Mouse (Mus musculus): ENCODE results near the gene Syf2. TPM values are rescaled to one million over a fixed set of nuclear protein-coding genes. Genes with fewer than 3 reads are reported as not detected.

The Syf2 gene
- polyA plus RNA-seq, 1 experiment from 2014 or later, result 76.6 TPM

DNA sequence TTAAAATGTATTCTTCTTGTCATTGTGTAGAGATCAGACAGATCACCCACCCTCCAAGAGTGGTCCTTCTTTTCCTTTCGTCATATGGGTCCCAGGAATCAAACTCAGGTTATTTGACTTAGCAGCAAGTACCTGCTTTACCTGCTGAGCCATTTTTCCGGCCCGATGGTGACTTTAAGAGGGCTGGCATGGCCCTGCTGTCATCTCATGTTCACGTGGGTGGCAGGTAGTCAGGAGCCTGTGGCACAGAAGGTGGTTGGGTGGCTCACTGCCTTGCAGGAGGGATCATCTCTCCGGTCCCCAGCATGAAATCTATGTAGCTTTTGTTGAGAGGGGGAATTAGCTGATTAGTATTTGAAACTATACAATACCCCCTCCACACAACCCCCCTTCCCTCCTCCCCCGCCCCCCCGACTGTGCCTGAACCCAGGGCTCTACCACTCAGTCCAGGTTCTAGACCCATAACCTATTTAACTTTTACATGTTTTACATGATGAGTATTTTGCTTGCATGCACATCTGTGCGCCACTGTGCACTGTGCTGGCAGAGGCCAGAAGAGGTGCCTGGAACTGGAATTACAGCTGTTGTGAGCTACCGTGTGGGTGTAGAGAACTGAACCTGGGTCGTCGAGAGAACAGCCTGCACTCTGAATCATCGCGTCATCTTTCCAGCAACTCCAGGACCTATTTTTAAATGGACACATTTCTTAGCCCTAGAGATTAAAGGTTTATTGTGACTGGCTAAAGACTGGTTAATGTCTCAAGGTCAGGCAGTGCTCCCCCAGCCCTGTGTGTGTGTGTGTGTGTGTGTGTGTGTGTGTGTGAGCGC, 15.3 kb upstream of the Syf2 start:
- H3K4me3 ChIP-seq, result peak overlapping the region; percentile 76
- peak overlapping the region; percentile 91; the same call in 1 of the 2 replicates for H3K27ac ChIP-seq
- H3K4me2 ChIP-seq, result peak overlapping the region; percentile 46
- ATAC-seq (ENCODE audit: insufficient number of reproducible peaks, low FRiP score, low TSS enrichment, low read depth), result no peak
- no peaks in the 10 kb centered on the region for H3K9me3 ChIP-seq
- H3K4me1 ChIP-seq, result peaks cover 15% of the 10 kb centered on the region
- H3K9ac ChIP-seq, result peak overlapping the region; percentile 20; the same call in 1 of the 2 replicates
- no peaks in the 10 kb centered on the region for H3K27me3 ChIP-seq
- H3K36me3 ChIP-seq, result peaks cover 16% of the 10 kb centered on the region
- WGBS, result 58% methylated on average over 14 of the region's 14 CpGs

DNA sequence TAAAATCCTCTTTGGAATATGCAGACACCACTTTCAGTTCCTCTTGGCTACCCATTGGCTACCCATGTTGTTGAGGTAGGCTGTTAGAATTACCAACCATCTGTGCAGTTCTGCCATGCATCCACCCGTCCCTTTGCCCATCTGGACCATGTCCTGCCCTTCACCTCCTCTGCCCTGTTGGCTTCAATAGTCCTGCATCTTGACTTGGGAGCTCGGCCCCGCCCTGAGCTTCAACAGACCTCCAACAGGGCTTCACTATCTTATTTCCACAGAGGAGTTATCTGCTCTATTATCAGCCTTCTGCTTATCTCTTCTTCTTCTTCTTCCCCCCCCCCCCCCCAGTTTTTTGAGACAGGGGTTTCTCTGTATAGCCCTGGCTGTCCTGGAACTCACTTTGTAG, 13.5 kb upstream of the Syf2 start:
- Histone ChIP-seq H3K36me3 (0 out of 2 replicates have a peak, but pooled peaks cover 7% of the 10 kb centered on the region), H3K9ac (no peak overlapping the region), H3K27ac (no peak overlapping the region), H3K9me3 (no peaks in the 10 kb centered on the region), H3K4me2 (no peak overlapping the region), H3K4me3 (no peak overlapping the region), H3K4me1 (peaks cover 15% of the 10 kb centered on the region), H3K27me3 (no peaks in the 10 kb centered on the region)
- WGBS, result 77% methylated on average over 3 of the region's 3 CpGs
- ATAC-seq (ENCODE audit: insufficient number of reproducible peaks, low FRiP score, low TSS enrichment, low read depth), result no peak

DNA sequence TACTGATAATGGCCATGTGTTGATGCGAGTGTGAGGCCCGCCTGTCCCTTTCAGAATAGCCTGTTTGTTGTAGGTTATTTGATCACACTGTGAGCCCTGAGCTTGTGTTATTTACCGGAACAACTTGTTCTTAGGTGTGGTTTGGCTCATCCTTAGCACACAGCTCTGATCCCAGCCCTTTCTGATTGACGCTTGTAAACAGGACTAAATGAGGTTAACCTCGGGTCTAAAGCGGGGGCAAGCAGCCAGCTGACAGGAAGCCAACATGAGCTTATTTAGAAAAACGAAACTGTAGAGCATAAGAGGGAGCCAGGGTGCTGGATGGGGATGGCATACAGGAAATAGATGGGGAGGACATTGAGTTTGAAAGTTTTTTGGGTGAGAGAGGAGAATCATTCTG, 12.3 kb upstream of the Syf2 start:
- H3K27ac ChIP-seq, result no peak overlapping the region
- no peaks in the 10 kb centered on the region for H3K36me3 ChIP-seq
- 44% methylated on average over 7 of the region's 7 CpGs for WGBS
- no peak overlapping the region for H3K4me3 ChIP-seq
- no peaks in the 10 kb centered on the region for H3K27me3 ChIP-seq
- H3K9ac ChIP-seq, result no peak overlapping the region
- H3K4me1 ChIP-seq, result peaks cover 10% of the 10 kb centered on the region
- no peaks in the 10 kb centered on the region for H3K9me3 ChIP-seq
- ATAC-seq (ENCODE audit: insufficient number of reproducible peaks, low FRiP score, low TSS enrichment, low read depth), result no peak
- no peak overlapping the region for H3K4me2 ChIP-seq

DNA sequence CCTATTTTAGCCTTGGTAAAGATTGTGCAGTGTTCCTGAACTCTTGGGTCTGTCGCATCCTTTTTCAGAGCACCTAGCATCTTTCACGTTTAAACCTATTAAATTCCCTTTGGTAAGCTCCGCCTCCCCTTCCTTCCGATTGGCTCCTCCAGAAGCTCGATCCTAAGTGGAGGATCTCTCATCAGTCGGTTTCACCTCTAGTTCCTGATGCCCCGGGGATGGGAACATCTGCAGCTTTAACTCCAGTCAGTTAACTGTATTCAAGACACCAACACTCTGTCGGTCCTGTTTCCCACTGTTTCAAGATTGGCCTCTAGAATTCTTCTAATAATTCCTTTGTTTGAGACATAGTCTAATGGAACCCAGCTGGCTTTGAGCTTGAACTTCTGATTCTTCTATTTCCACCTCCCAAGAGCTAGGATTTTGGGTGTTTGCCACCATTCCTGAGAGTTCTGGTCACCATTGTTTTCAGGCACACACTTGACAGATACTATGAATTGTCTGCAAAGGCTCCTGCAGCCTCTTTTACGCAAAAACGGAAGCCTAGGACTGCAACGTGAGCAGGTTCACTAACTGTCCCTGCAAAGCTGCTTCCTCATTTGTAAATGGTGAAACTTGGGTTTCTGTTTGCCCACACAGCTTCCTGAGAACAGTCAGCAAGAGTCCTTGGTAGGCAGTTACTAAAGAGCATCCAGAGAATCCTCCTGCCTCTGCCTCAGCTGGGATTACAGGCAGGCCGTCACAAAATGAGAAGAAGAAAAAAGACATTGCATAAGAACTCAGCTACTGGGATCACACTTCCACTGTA, 10.8 kb upstream of the Syf2 start:
- Histone ChIP-seq H3K36me3 (no peaks in the 10 kb centered on the region), H3K27me3 (no peaks in the 10 kb centered on the region), H3K27ac (no peak overlapping the region), H3K4me3 (no peak overlapping the region), H3K9me3 (no peaks in the 10 kb centered on the region), H3K9ac (no peak overlapping the region), H3K4me2 (no peak overlapping the region), H3K4me1 (peaks cover 5% of the 10 kb centered on the region; the same call in 1 of the 2 replicates)
- no peak for ATAC-seq (ENCODE audit: insufficient number of reproducible peaks, low FRiP score, low TSS enrichment, low read depth)
- WGBS, result 39% methylated on average over 12 of the region's 12 CpGs

DNA sequence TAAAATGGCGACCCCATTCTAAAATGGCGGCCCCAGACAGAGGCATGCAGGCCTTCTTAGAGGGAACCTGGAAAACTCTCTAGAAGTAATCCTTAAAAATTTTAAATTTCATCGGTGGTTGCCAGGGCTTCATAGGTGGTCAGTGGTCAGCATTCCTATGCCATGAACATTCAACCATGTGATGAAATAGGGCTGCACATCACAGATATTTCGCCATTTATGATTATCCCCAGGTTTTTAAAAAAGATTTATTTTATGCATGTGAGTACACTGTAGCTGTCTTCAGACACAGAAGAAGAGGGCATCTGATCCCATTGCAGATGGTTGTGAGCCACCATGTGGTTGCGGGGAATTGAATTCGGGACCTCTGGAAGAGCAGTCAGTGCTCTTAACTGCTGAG, 10.1 kb upstream of the Syf2 start:
- H3K9ac ChIP-seq, result no peak overlapping the region
- no peaks in the 10 kb centered on the region for H3K27me3 ChIP-seq
- WGBS, result 90% methylated on average over 6 of the region's 6 CpGs
- ATAC-seq (ENCODE audit: insufficient number of reproducible peaks, low FRiP score, low TSS enrichment, low read depth), result no peak
- H3K4me2 ChIP-seq, result no peak overlapping the region
- no peak overlapping the region for H3K4me3 ChIP-seq
- peaks cover 6% of the 10 kb centered on the region; the same call in 1 of the 2 replicates for H3K36me3 ChIP-seq
- H3K9me3 ChIP-seq, result no peaks in the 10 kb centered on the region
- H3K27ac ChIP-seq, result no peak overlapping the region
- peaks cover 6% of the 10 kb centered on the region for H3K4me1 ChIP-seq

DNA sequence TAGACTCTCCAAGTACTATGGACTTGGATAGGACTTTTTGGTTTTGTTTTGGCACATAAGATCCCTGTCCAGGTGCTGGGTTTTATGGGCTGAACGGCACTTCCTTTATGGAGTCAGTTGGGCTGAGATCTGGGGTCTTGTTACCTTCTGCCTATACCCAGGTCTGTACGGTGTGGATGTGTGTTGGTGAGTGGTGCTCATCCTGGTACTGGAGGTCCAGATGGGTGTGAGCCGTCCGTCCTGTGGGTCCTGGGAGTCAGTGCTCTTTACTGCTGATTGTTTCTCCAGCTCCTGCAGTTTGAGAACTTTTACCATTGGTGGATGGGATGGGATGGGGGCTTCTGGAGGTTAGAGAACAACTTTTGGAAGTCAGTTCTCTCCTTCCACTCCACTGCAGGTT, 9.0 kb upstream of the Syf2 start:
- ATAC-seq (ENCODE audit: insufficient number of reproducible peaks, low FRiP score, low TSS enrichment, low read depth), result no peak
- Histone ChIP-seq H3K9me3 (no peaks in the 10 kb centered on the region), H3K27me3 (no peaks in the 10 kb centered on the region), H3K36me3 (peaks cover 15% of the 10 kb centered on the region), H3K9ac (no peak overlapping the region), H3K4me2 (no peak overlapping the region), H3K27ac (no peak overlapping the region), H3K4me3 (no peak overlapping the region), H3K4me1 (peaks cover 14% of the 10 kb centered on the region)
- 82% methylated on average over 4 of the region's 4 CpGs for WGBS

DNA sequence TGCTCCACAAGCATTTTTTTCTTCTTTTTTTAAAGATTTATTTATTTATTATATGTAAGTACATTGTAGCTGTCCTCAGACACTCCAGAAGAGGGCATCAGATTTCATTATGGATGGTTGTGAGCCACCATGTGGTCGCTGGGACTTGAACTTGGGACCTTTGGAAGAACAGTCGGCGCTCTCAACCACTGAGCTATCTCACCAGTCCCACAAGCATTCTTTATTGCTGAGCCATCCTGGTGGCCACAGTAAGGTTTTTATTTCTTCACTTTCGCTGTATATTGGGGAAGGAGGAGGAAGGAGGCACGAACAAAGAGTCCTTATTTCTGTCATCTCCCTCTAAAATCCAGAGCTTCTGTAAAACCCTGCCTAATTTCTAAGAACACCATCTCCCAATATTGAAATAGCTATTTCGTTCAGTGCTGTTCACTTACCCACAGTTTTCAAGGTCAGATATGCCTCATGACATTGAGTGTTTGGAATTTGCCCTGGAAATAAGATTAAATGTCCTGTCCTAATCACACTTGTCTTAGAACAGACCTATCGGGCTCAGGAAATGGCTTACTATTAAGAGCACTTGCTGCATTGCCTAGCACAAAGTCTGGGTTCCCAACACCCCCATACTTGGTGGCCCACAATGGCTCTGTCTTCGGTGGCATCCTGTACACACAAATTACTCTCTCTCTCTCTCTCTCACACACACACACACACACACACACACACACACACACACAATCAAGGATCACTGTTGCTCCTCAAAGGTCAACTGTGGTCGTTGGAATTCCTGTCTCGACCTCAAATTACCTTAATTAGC, 8.4 kb upstream of the Syf2 start:
- Histone ChIP-seq H3K27me3 (no peaks in the 10 kb centered on the region), H3K9ac (peak overlapping the region; percentile 50; the same call in 1 of the 2 replicates), H3K4me3 (peak overlapping the region; percentile 100), H3K27ac (peak overlapping the region; percentile 88), H3K4me1 (peaks cover 14% of the 10 kb centered on the region), H3K9me3 (no peaks in the 10 kb centered on the region), H3K36me3 (peaks cover 19% of the 10 kb centered on the region), H3K4me2 (peak overlapping the region; percentile 63)
- no peak for ATAC-seq (ENCODE audit: insufficient number of reproducible peaks, low FRiP score, low TSS enrichment, low read depth)
- 59% methylated on average over 10 of the region's 10 CpGs for WGBS

DNA sequence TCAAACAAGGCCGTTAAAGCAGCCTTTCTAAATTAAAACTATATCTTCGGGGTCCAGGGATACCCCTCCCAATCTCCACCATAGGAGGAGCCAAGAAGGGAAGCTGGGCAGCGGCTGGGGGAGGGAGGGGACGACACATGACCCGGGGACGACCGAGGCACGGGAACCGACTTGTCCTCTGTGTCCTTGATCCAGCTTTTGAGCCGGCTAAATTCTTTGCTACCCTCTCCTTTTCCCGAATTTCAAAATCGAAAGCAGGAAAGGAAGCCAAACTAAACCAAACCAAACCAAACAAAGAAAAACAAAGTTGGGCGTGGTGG, 7.8 kb upstream of the Syf2 start:
- H3K36me3 ChIP-seq, result peaks cover 25% of the 10 kb centered on the region
- H3K27me3 ChIP-seq, result no peaks in the 10 kb centered on the region
- H3K4me1 ChIP-seq, result peaks cover 14% of the 10 kb centered on the region
- peak overlapping the region; percentile 100 for H3K4me3 ChIP-seq
- WGBS, result under 1% methylated on average over 13 of the region's 13 CpGs
- H3K4me2 ChIP-seq, result peak overlapping the region; percentile 63
- H3K27ac ChIP-seq, result peak overlapping the region; percentile 88
- H3K9ac ChIP-seq, result peak overlapping the region; percentile 50
- ATAC-seq (ENCODE audit: insufficient number of reproducible peaks, low FRiP score, low TSS enrichment, low read depth), result no peak; the same call in 1 of the 2 replicates
- no peaks in the 10 kb centered on the region for H3K9me3 ChIP-seq

DNA sequence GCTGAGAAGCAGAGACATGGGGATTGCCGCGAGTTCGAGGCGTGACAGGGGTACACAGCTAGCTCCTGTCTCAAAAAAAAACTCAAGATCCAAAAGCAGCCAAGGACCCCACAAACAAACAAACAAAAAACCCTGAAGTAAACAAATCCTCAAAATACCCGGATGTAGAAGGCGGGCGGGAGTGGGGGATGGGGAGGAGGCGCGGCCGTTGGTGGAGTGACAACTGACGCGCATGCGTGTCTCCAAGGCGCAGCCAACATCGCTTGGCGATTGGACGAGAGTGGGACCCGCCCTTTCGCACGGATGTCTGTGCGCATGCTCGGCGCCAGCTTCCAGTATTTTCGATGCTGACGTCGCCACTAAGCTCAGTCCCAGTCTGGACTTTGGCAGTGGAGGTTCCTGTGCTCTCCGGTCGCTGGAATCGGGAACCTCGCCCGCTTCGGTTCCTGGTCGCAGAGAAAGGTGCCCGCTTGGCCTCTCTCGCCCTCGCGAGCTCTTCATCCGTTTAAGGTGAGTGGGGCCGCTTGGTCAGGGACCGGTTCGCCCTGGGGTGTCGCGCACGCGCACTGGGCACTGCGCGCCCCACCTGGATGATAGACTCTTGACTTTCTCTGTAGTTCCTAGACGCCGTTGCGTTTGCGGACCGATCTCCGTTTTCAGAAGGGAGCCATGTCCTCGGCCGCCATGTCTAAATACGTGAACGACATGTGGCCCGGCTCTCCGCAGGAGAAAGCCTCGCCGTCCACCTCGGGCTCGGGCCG, 7.3 kb upstream of the Syf2 start, which contains the start of gene Rsrp1:
TSS of gene Rsrp1 (plus strand) at position 335 of the 761 bp plus-strand sequence.
- under 1% methylated on average over 64 of the region's 64 CpGs for WGBS
- H3K36me3 ChIP-seq, result peaks cover 30% of the 10 kb centered on the region
- peak within 1 kb of the TSS; percentile 96 for H3K27ac ChIP-seq
- peak within 1 kb of the TSS; percentile 63 for H3K4me2 ChIP-seq
- H3K27me3 ChIP-seq, result no peaks in the 10 kb centered on the region
- no peaks in the 10 kb centered on the region for H3K9me3 ChIP-seq
- H3K4me1 ChIP-seq, result peaks cover 14% of the 10 kb centered on the region
- H3K9ac ChIP-seq, result peak within 1 kb of the TSS; percentile 98
- H3K4me3 ChIP-seq, result peak within 1 kb of the TSS; percentile 100
- peak; percentile 91 for ATAC-seq (ENCODE audit: insufficient number of reproducible peaks, low FRiP score, low TSS enrichment, low read depth)

DNA sequence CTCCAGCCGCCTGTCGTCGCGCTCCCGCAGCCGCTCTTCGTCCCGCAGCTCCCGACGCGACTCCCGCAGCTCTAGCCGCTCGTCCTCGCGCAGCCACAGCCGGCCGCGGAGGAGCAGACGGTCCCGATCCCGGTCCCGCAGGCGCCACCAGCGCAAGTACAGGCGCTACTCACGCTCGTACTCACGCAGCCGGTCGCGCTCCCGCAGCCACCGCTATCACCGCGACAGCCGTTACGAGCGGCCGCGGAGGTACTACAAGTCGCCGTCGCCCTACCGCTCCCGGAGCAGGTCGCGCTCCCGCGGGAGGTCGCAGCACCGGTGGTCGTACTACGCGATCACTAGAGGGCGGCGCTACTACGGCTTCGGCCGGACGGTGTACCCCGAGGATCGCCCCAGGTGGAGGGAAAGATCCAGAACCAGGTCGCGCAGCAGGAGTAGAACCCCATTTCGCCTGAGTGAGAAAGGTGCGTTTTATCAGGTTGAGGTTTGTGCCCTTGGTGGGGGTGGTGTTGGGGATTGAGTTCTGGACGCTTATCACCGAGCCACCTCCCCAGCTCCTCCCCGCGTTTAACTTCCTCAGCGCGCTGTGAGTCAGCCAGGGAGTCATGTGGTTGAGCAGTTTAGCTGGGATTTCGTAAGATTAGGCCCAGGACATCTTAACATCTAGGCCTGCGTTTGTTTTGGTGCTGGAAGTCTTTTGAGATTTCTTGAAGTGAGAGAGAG, 6.5 kb upstream of the Syf2 start:
- H3K4me1 ChIP-seq, result peaks cover 14% of the 10 kb centered on the region
- peak overlapping the region; percentile 100 for H3K4me3 ChIP-seq
- peak overlapping the region; percentile 96 for H3K27ac ChIP-seq
- peak overlapping the region; percentile 53 for H3K4me2 ChIP-seq
- H3K9me3 ChIP-seq, result no peaks in the 10 kb centered on the region
- H3K36me3 ChIP-seq, result peaks cover 32% of the 10 kb centered on the region
- peak overlapping the region; percentile 98 for H3K9ac ChIP-seq
- no peaks in the 10 kb centered on the region for H3K27me3 ChIP-seq
- no peak for ATAC-seq (ENCODE audit: insufficient number of reproducible peaks, low FRiP score, low TSS enrichment, low read depth)
- under 1% methylated on average over 75 of the region's 75 CpGs for WGBS

All from limb, embryonic 15.5 days (tissue).